Mouse (Mus musculus) heart, adult 2 months (tissue): ENCODE results near the gene Ctnna3. TPM values are rescaled to one million over a fixed set of nuclear protein-coding genes. Genes with fewer than 3 reads are reported as not detected.

Experiments
- DNase-seq, 2 experiments: peaks; one replicate each; pipeline ENCODE4 v3.0.0; 2021
- H3K27ac ChIP-seq: fragments of 200-600 bp; 2 replicates; pipeline ENCODE4 v1.8.1; 2022
- H3K27me3 ChIP-seq: fragments of 200-500 bp; 2 replicates; pipeline ENCODE4 v1.6.1; 2012; ENCODE audit warnings: mild to moderate bottlenecking, low read length, inconsistent platforms, mixed read lengths; ENCODE audit not compliant: control insufficient read depth, insufficient read depth
- H3K36me3 ChIP-seq: fragments of 200-500 bp; 2 replicates; pipeline ENCODE4 v1.6.1; 2012; ENCODE audit warnings: low read length, inconsistent platforms; ENCODE audit not compliant: control insufficient read depth, insufficient read depth
- H3K4me1 ChIP-seq: fragments of 200-500 bp; 2 replicates; pipeline ENCODE4 v1.6.1; 2011; ENCODE audit warnings: low read length; ENCODE audit not compliant: control insufficient read depth, insufficient read depth
- H3K4me3 ChIP-seq: fragments of 200-600 bp; 2 replicates; pipeline ENCODE4 v1.8.1; 2022
- H3K79me2 ChIP-seq: fragments of 200-500 bp; replicated peaks from 2 replicates; pipeline ENCODE4 v1.6.1; 2012; ENCODE audit warnings: mild to moderate bottlenecking, inconsistent platforms, low read length, moderate library complexity, mixed read lengths; ENCODE audit not compliant: control insufficient read depth, insufficient read depth
- H3K9ac ChIP-seq: fragments of 200-500 bp; 2 replicates; pipeline ENCODE4 v1.6.1; 2012; ENCODE audit warnings: low read depth, mild to moderate bottlenecking, control low read depth, inconsistent platforms, low read length, mixed read lengths
- CTCF ChIP-seq: fragments of 200-600 bp; IDR thresholded peaks from 2 replicates; pipeline ENCODE4 v1.8.1; 2022; ENCODE audit warnings: antibody characterized with exemption, mild to moderate bottlenecking, moderate library complexity
- EP300 ChIP-seq: fragments of 200-500 bp; IDR thresholded peaks from 2 replicates; pipeline ENCODE4 v1.6.1; 2011; ENCODE audit warnings: low read depth, low read length, control low read depth; ENCODE audit not compliant: insufficient read depth
- POLR2A ChIP-seq: fragments of 200-500 bp; IDR thresholded peaks from 2 replicates; pipeline ENCODE4 v1.6.1; 2011; ENCODE audit warnings: mild to moderate bottlenecking, low read depth, low read length, control low read depth; ENCODE audit not compliant: insufficient read depth
- WGBS: fragments of 180-500 bp; shearing (Covaris S2); methylation state at CpG from one replicate; pipeline ENCODE4 v1.1.7; 2018; 5-methylcytosine and 5-hydroxymethylcytosine counted together
- intact Hi-C: fragments of 180-260 bp; cut with DNase I; formaldehyde crosslinking; loops from one replicate; pipeline ENCODE4 v1.15.1; 2025
- polyA plus RNA-seq: library from polyadenylated mRNA; depleted of rRNA; stranded (reverse); fragments of >200 nt; gene quantifications from 2 replicates; pipeline ENCODE4 v1.2.3, GENCODE M21; 2012
- total RNA-seq, 2 experiments: library from RNA; stranded (reverse); gene quantifications; 2 replicates each; pipeline ENCODE4 v1.2.3; 2021

Ctnna3 gene
- total and polyA plus RNA-seq, 3 experiments = 6.4 to 54.6 (median 46.9) TPM

- 7% methylated on average over 10 of the region's 10 CpGs for WGBS
- Histone ChIP-seq H3K27ac (peak overlapping the region; percentile 83), H3K79me2 (no peaks in the 10 kb centered on the region), H3K4me1 (peaks cover 2% of the 10 kb centered on the region; the same call in 1 of the 2 replicates), H3K36me3 (no peaks in the 10 kb centered on the region; the same call in 1 of the 2 replicates), H3K4me3 (no peak overlapping the region), H3K9ac (peak overlapping the region; percentile 26; the same call in 1 of the 2 replicates), H3K27me3 (no peaks in the 10 kb centered on the region)
- intact Hi-C loops = loop anchor here (2.0 kb wide), 1 partner anchor 19 kb away; no protein-coding TSS in a partner anchor
- no peak for TF ChIP-seq CTCF
- TF ChIP-seq EP300 = no peak
- TF ChIP-seq POLR2A = no peak
- peak; percentile 41 to 60 for DNase-seq
Observed at GRCm38 (mm10) chr10:63476167-63476647, 46.3 kb downstream of the Ctnna3 start.

- Histone ChIP-seq H3K27ac (peak overlapping the region; percentile 10; the same call in 1 of the 2 replicates), H3K4me3 (no peak overlapping the region), H3K9ac (no peak overlapping the region), H3K36me3 (no peaks in the 10 kb centered on the region; the same call in 1 of the 2 replicates), H3K27me3 (no peaks in the 10 kb centered on the region), H3K79me2 (no peaks in the 10 kb centered on the region), H3K4me1 (peaks cover 2% of the 10 kb centered on the region; the same call in 1 of the 2 replicates)
- WGBS = 15% methylated on average over 2 of the region's 2 CpGs
- DNase-seq = no peak
- intact Hi-C loops = loop anchor here (2.0 kb wide), 1 partner anchor 56 kb away; no protein-coding TSS in a partner anchor
- TF ChIP-seq EP300 (no peak), POLR2A (no peak), CTCF (peak; percentile 69)
Observed at GRCm38 (mm10) chr10:63478946-63479345, 49.0 kb downstream of the Ctnna3 start.

- H3K9ac ChIP-seq = no peak overlapping the region
- peak overlapping the region; percentile 68 for H3K27ac ChIP-seq
- no peaks in the 10 kb centered on the region for H3K79me2 ChIP-seq
- peak in 1 of 2 experiments; percentile 54 for DNase-seq
- intact Hi-C loops = no loop called here
- peak overlapping the region; percentile 29 for H3K4me3 ChIP-seq
- TF ChIP-seq EP300 (0 out of 2 replicates have a peak, but pooled peaks have one; percentile 34), POLR2A (0 out of 2 replicates have a peak, but pooled peaks have one; percentile 25), CTCF (no peak)
- peaks cover 2% of the 10 kb centered on the region; the same call in 1 of the 2 replicates for H3K4me1 ChIP-seq
- 43% methylated on average over 5 of the region's 5 CpGs for WGBS
- no peaks in the 10 kb centered on the region for H3K27me3 ChIP-seq
- H3K36me3 ChIP-seq = no peaks in the 10 kb centered on the region; the same call in 1 of the 2 replicates
Observed at GRCm38 (mm10) chr10:63480066-63480465, 50.2 kb downstream of the Ctnna3 start.

GRCm38 (mm10) chr10:63488346-63488745 is 58.4 kb downstream of the Ctnna3 start:
- intact Hi-C loops = no loop called here
- TF ChIP-seq CTCF = no peak
- no peak for TF ChIP-seq EP300
- TF ChIP-seq POLR2A = no peak
- 89% methylated on average over 7 of the region's 7 CpGs for WGBS
- Histone ChIP-seq H3K36me3 (no peaks in the 10 kb centered on the region), H3K9ac (no peak overlapping the region), H3K4me3 (no peak overlapping the region), H3K79me2 (no peaks in the 10 kb centered on the region; the same call in 1 of the 2 replicates), H3K27me3 (no peaks in the 10 kb centered on the region), H3K27ac (no peak overlapping the region), H3K4me1 (no peaks in the 10 kb centered on the region)
- DNase-seq = no peak

GRCm38 (mm10) chr10:63523956-63524355 is 94.1 kb downstream of the Ctnna3 start:
- H3K4me3 ChIP-seq = no peak overlapping the region
- H3K79me2 ChIP-seq = no peaks in the 10 kb centered on the region
- H3K4me1 ChIP-seq = peaks cover 2% of the 10 kb centered on the region; the same call in 1 of the 2 replicates
- DNase-seq = no peak
- peaks cover 4% of the 10 kb centered on the region for H3K36me3 ChIP-seq
- no peak overlapping the region for H3K9ac ChIP-seq
- no peaks in the 10 kb centered on the region for H3K27me3 ChIP-seq
- intact Hi-C loops = no loop called here
- no peak overlapping the region for H3K27ac ChIP-seq
- TF ChIP-seq POLR2A = no peak
- no peak for TF ChIP-seq EP300
- TF ChIP-seq CTCF = no peak
- WGBS = 84% methylated on average over 3 of the region's 3 CpGs

- TF ChIP-seq EP300 (no peak), POLR2A (no peak), CTCF (no peak)
- no peak overlapping the region for H3K27ac ChIP-seq
- no peak for DNase-seq
- no peak overlapping the region for H3K4me3 ChIP-seq
- H3K79me2 ChIP-seq = no peaks in the 10 kb centered on the region
- H3K27me3 ChIP-seq = no peaks in the 10 kb centered on the region
- H3K36me3 ChIP-seq = peaks cover 4% of the 10 kb centered on the region
- H3K4me1 ChIP-seq = peaks cover 2% of the 10 kb centered on the region; the same call in 1 of the 2 replicates
- WGBS = 46% methylated on average over 4 of the region's 4 CpGs
- H3K9ac ChIP-seq = no peak overlapping the region
- intact Hi-C loops = no loop called here
Observed at GRCm38 (mm10) chr10:63526027-63526426, 96.1 kb downstream of the Ctnna3 start.
